Mouse (Mus musculus): Measurements from ENCODE around the gene Ell2.

DNA sequence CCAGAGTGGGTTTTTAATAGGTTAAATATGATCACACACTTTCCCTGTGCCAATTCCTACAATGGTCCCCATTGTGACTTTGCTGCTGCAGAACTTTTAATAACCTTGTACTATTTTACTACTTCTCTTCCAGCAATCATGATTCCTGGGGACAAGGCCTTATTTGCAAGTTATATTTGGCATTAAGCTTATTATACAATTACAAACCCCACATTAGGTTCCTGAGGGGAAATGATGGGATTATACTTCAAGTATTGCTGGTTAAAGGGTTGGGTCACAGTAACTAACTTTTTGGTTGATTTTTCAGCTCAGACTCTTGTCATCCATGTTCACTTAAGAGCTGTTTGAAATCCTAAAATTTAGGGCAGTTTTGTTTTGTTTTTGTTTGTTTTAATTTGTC lies 11.8 kb downstream of the Ell2 start:
- no peak for TF ChIP-seq CTCF (IDR thresholded peaks at IDR 0.05; ENCODE audit: low read depth)
- no peak for TF ChIP-seq EP300 (IDR thresholded peaks at IDR 0.05; ENCODE audit: low read depth)
